Mouse (Mus musculus) embryonic facial prominence, embryonic 11.5 days (tissue): ENCODE measurements at regions not wholly inside any gene's neighbourhood (a gene's known extent, or its start where the extent isn't known, plus 50 kb on each side); places are given as distances from the start of the nearest gene placed in this dataset.

Experiments
- ATAC-seq: fragments of 200-750 bp; cut with Nextera tagmentation; replicated peaks from 2 replicates; pipeline ENCODE4 v1.8.0; 2017; ENCODE audit warnings: low read depth; ENCODE audit not compliant: insufficient number of reproducible peaks, low FRiP score, low TSS enrichment
- DNase-seq: peaks from one replicate; pipeline ENCODE4 v3.0.0-alpha.2; 2015; ENCODE audit warnings: low spot score
- H3K27ac ChIP-seq: fragments of 300-500 bp; sonication (generic); replicated peaks from 2 replicates; pipeline ENCODE4 v1.5.1; 2014; ENCODE audit warnings: mild to moderate bottlenecking, low read depth, low read length, control low read depth
- H3K27me3 ChIP-seq: fragments of 300-500 bp; sonication (generic); 2 replicates; pipeline ENCODE4 v1.6.1; 2014; ENCODE audit warnings: mild to moderate bottlenecking, low read length, moderate library complexity, mixed read lengths; ENCODE audit not compliant: control insufficient read depth, insufficient read depth
- H3K36me3 ChIP-seq: fragments of 300-500 bp; sonication (generic); replicated peaks from 2 replicates; pipeline ENCODE4 v1.6.1; 2014; ENCODE audit warnings: low read depth, mild to moderate bottlenecking, low read length, moderate library complexity, mixed read lengths; ENCODE audit not compliant: control insufficient read depth, insufficient read depth
- H3K4me1 ChIP-seq: fragments of 300-500 bp; sonication (generic); 2 replicates; pipeline ENCODE4 v1.6.1; 2014; ENCODE audit warnings: low read length, mixed read lengths; ENCODE audit not compliant: control insufficient read depth, insufficient read depth
- H3K4me2 ChIP-seq: fragments of 300-500 bp; sonication (generic); 2 replicates; pipeline ENCODE4 v1.6.1; 2014; ENCODE audit warnings: low read depth, mild to moderate bottlenecking, control low read depth, low read length, moderate library complexity
- H3K4me3 ChIP-seq: fragments of 300-500 bp; sonication (generic); 2 replicates; pipeline ENCODE4 v1.5.1; 2014; ENCODE audit warnings: low read depth, low read length, control low read depth
- H3K9ac ChIP-seq: fragments of 300-500 bp; sonication (generic); replicated peaks from 2 replicates; pipeline ENCODE4 v1.6.1; 2014; ENCODE audit warnings: mild to moderate bottlenecking, control low read depth, low read length
- H3K9me3 ChIP-seq: fragments of 300-500 bp; sonication (generic); replicated peaks from 2 replicates; pipeline ENCODE4 v1.6.1; 2016; ENCODE audit warnings: mild to moderate bottlenecking, low read length, inconsistent platforms, mixed read lengths; ENCODE audit not compliant: control insufficient read depth
- WGBS: fragments of 180-500 bp; shearing (Covaris S2); extraction: QIAGEN DNeasy Blood & Tissue Kit; methylation state at CpG from one replicate; pipeline ENCODE4 v1.1.7; 2014; 5-methylcytosine and 5-hydroxymethylcytosine counted together

GRCm38 (mm10) chr2:159002481-159003186 is 208.0 kb downstream of the Dhx35 start:
- H3K4me2 ChIP-seq: 0 out of 2 replicates have a peak overlapping the region, but pooled peaks have one; percentile 1
- H3K4me1 ChIP-seq: no peaks in the 10 kb centered on the region; the same call in 1 of the 2 replicates
- ATAC-seq (peak; percentile 78; the same call in 1 of the 2 replicates), DNase-seq (peak; percentile 58)
- WGBS: 24% methylated on average over 17 of the region's 17 CpGs
- no peaks in the 10 kb centered on the region for H3K9me3 ChIP-seq
- no peaks in the 10 kb centered on the region for H3K36me3 ChIP-seq
- H3K9ac ChIP-seq: no peak overlapping the region; the same call in 1 of the 2 replicates
- no peaks in the 10 kb centered on the region for H3K27me3 ChIP-seq
- no peak overlapping the region for H3K4me3 ChIP-seq
- H3K27ac ChIP-seq: no peak overlapping the region

DNA sequence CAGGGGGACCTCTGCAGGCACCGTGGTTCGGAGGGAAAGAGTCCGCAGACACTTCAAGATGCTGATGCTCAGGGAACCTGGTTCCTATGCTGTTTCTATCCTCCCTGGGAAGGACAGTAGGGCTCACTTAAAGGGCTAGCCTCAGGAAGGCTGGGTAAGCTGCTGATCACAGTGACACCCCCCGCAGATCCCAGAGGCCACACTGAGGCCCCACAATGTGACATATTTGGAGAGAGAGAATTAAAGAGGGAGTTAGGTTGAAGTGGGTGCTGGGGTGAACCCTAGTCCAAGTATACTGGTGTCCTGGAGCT is 208.5 kb downstream of the Dhx35 start:
- H3K9me3 ChIP-seq: no peaks in the 10 kb centered on the region
- H3K27ac ChIP-seq: no peak overlapping the region
- no peaks in the 10 kb centered on the region for H3K36me3 ChIP-seq
- no peaks in the 10 kb centered on the region; the same call in 1 of the 2 replicates for H3K4me1 ChIP-seq
- H3K4me2 ChIP-seq: no peak overlapping the region
- WGBS: 36% methylated on average over 4 of the region's 4 CpGs
- no peak for ATAC-seq
- no peak for DNase-seq
- no peak overlapping the region for H3K4me3 ChIP-seq
- H3K9ac ChIP-seq: no peak overlapping the region
- no peaks in the 10 kb centered on the region for H3K27me3 ChIP-seq

- no peaks in the 10 kb centered on the region for H3K9me3 ChIP-seq
- H3K4me3 ChIP-seq: no peak overlapping the region
- 77% methylated on average over 9 of the region's 9 CpGs for WGBS
- no peak overlapping the region for H3K27ac ChIP-seq
- H3K4me2 ChIP-seq: no peak overlapping the region
- H3K36me3 ChIP-seq: no peaks in the 10 kb centered on the region
- H3K9ac ChIP-seq: no peak overlapping the region
- H3K4me1 ChIP-seq: no peaks in the 10 kb centered on the region; the same call in 1 of the 2 replicates
- H3K27me3 ChIP-seq: no peaks in the 10 kb centered on the region
- DNase-seq (no peak), ATAC-seq (no peak)
These were observed 209.8 kb downstream of the Dhx35 start for GRCm38 (mm10) chr2:159004417-159004816.

GRCm38 (mm10) chr2:159012725-159013124 is 218.1 kb downstream of the Dhx35 start:
- no peak for ATAC-seq
- 84% methylated on average over 4 of the region's 4 CpGs for WGBS
- H3K36me3 ChIP-seq: no peaks in the 10 kb centered on the region

DNA sequence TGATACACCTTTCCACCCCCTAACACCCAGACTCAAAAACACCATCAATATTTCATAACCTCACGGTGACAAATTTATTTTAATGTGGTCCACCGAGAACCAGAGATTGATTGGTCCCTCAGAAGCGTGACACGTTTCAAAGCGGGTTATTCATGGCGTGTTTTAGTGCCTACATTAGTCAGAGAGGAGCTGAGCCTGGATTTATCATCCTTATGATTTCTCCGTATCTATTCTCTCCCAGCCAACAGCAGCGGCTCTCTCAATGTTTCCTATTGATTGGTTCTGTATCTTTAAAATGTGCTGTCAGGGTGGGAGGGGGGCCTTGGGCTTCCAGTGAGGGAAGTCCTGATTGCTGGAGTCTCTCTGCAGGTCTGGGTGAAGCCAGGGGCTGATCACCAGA is 219.9 kb downstream of the Dhx35 start:
- H3K27ac ChIP-seq: no peak overlapping the region
- no peaks in the 10 kb centered on the region for H3K36me3 ChIP-seq
- H3K27me3 ChIP-seq: no peaks in the 10 kb centered on the region
- H3K4me3 ChIP-seq: no peak overlapping the region
- H3K9ac ChIP-seq: no peak overlapping the region
- 91% methylated on average over 8 of the region's 8 CpGs for WGBS
- H3K9me3 ChIP-seq: no peaks in the 10 kb centered on the region
- ATAC-seq (no peak), DNase-seq (no peak)
- no peaks in the 10 kb centered on the region for H3K4me1 ChIP-seq
- H3K4me2 ChIP-seq: no peak overlapping the region

More at GRCm38 (mm10) chr2:159012725-159013124, 218.1 kb downstream of the Dhx35 start:
- no peak overlapping the region for H3K9ac ChIP-seq
- H3K4me3 ChIP-seq: no peak overlapping the region
- no peak overlapping the region for H3K4me2 ChIP-seq
- no peaks in the 10 kb centered on the region for H3K4me1 ChIP-seq
- H3K9me3 ChIP-seq: no peaks in the 10 kb centered on the region
- H3K27ac ChIP-seq: no peak overlapping the region
- DNase-seq: no peak
- H3K27me3 ChIP-seq: no peaks in the 10 kb centered on the region

- Histone ChIP-seq H3K36me3 (no peaks in the 10 kb centered on the region), H3K4me3 (no peak overlapping the region), H3K27me3 (no peaks in the 10 kb centered on the region), H3K27ac (no peak overlapping the region), H3K4me1 (no peaks in the 10 kb centered on the region), H3K4me2 (no peak overlapping the region), H3K9ac (no peak overlapping the region), H3K9me3 (no peaks in the 10 kb centered on the region)
- DNase-seq: peak; percentile 15
- WGBS: 57% methylated on average over 4 of the region's 4 CpGs
- ATAC-seq: no peak
These were observed 225.4 kb downstream of the Dhx35 start for GRCm38 (mm10) chr2:159019921-159020534.

DNA sequence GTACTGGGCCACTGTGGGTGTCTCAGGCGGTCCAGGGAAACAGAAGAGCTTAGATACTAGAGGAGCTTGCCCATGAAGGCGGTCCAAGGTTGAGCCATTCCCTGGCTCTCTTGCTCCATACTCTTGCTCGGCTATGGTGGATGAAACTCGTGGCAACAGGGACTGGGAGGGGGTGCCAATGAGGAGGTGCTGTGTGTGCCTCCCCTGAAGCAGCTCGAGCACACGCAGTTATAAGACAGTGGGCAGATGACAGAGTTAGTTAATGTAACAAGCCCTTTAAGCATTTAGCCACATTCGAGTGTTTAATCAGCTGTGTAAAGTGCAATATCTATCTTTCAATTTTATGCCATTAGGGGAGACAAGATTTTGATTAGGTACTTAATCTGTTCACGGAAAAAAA is 237.5 kb downstream of the Dhx35 start:
- no peaks in the 10 kb centered on the region for H3K4me1 ChIP-seq
- no peak for DNase-seq
- H3K36me3 ChIP-seq: no peaks in the 10 kb centered on the region
- 75% methylated on average over 8 of the region's 8 CpGs for WGBS
- no peak for ATAC-seq
- H3K9me3 ChIP-seq: no peaks in the 10 kb centered on the region
- H3K4me2 ChIP-seq: no peak overlapping the region
- H3K9ac ChIP-seq: no peak overlapping the region
- H3K27ac ChIP-seq: no peak overlapping the region
- H3K27me3 ChIP-seq: no peaks in the 10 kb centered on the region; the same call in 1 of the 2 replicates
- H3K4me3 ChIP-seq: no peak overlapping the region

- Histone ChIP-seq H3K9me3 (no peaks in the 10 kb centered on the region), H3K27me3 (no peaks in the 10 kb centered on the region), H3K9ac (no peak overlapping the region), H3K27ac (no peak overlapping the region), H3K4me3 (no peak overlapping the region), H3K4me1 (no peaks in the 10 kb centered on the region), H3K36me3 (no peaks in the 10 kb centered on the region), H3K4me2 (no peak overlapping the region)
- DNase-seq (no peak), ATAC-seq (no peak)
- WGBS: 54% methylated on average over 4 of the region's 4 CpGs
These were observed 245.3 kb downstream of the Dhx35 start for GRCm38 (mm10) chr2:159039916-159040315.
